Mouse (Mus musculus): ENCODE data around the gene Hmgcs2. TPM values are rescaled to one million over a fixed set of nuclear protein-coding genes. Genes with fewer than 3 reads are reported as not detected.

Gene Hmgcs2
- total RNA-seq (2012; rRNA removed) (0.12 and 0.20 TPM in 2 replicates), polyA plus RNA-seq (2012; ENCODE audit: insufficient read depth in 1 of 2, insufficient read length in 2 of 2, low read depth in 1 of 2, low replicate concordance in 2 of 2, missing spikeins in 1 of 2) (under 1 TPM in 1 of 2 experiments, not detected in 1; 0.81 TPM)

GRCm38 (mm10) chr3:98280204-98280932, at the start of gene Hmgcs2:
Hmgcs2 (plus strand) TSS chr3:98280435.
- Histone ChIP-seq H3K4me3 (ENCODE audit: control insufficient read depth in 1 of 2, insufficient read depth in 1 of 2, low read depth in 2 of 2, low read length in 2 of 2) (peak within 1 kb of the TSS; percentile 17 to 46), H3K9me3 (replicated peaks; ENCODE audit: insufficient read depth, low read length) (no peaks in the 10 kb centered on the region), H3K36me3 (ENCODE audit: control insufficient read depth in 1 of 2, insufficient read depth in 2 of 2, low read length in 2 of 2) (peaks cover 0 to 9% of the 10 kb centered on the region in 2 experiments; a peak in 2 of 4 replicates), H3K4me1 (ENCODE audit: control insufficient read depth in 1 of 2, insufficient read depth in 2 of 2, low read length in 2 of 2) (peaks cover 4 to 13% of the 10 kb centered on the region in 2 experiments), H3K27ac (ENCODE audit: control insufficient read depth, low read depth, low read length) (no peak within 1 kb of the TSS), H3K9ac (ENCODE audit: control insufficient read depth, low read depth, low read length, poor library complexity, severe bottlenecking) (peak within 1 kb of the TSS; percentile 3; the same call in 1 of the 2 replicates), H3K79me2 (ENCODE audit: control insufficient read depth, insufficient read depth, low read length, poor library complexity) (no peaks in the 10 kb centered on the region), H3K27me3 (ENCODE audit: control insufficient read depth in 1 of 2, insufficient read depth in 2 of 2, low read length in 2 of 2) (peaks cover 1 to 5% of the 10 kb centered on the region in 2 experiments; a peak in 3 of 4 replicates)
- TF ChIP-seq CHD1 (IDR thresholded peaks at IDR 0.05; ENCODE audit: low read depth, low read length) (no peak), MAX (IDR thresholded peaks at IDR 0.05; ENCODE audit: low read length) (no peak), RAD21 (IDR thresholded peaks at IDR 0.05; ENCODE audit: low read depth, low read length) (no peak), HCFC1 (IDR thresholded peaks at IDR 0.05; ENCODE audit: low read depth, low read length) (no peak), ZKSCAN1 (IDR thresholded peaks at IDR 0.05; ENCODE audit: low read depth, low read length) (no peak), POLR2A (IDR thresholded peaks at IDR 0.05; ENCODE audit: control insufficient read depth in 1 of 2, insufficient read depth in 1 of 2, low read depth in 1 of 2, low read length in 2 of 2, poor library complexity in 1 of 2) (no peak), USF1 (IDR thresholded peaks at IDR 0.05; ENCODE audit: low read depth, low read length) (no peak), SIN3A (IDR thresholded peaks at IDR 0.05; ENCODE audit: low read length) (no peak), KAT2A (conservative IDR thresholded peaks at IDR 0.05; ENCODE audit: low read depth, low read length) (no peak), NRF1 (IDR thresholded peaks at IDR 0.05; ENCODE audit: insufficient read depth, low read depth, low read length, poor library complexity, severe bottlenecking) (no peak), GABPA (IDR thresholded peaks at IDR 0.05; ENCODE audit: low read depth, low read length) (no peak), ETS1 (IDR thresholded peaks at IDR 0.05; ENCODE audit: low read depth, low read length) (no peak)
- peak; percentile 50 for DNase-seq (ENCODE audit: low read depth, low spot score)

GRCm38 (mm10) chr3:98233504-98233903, 46.7 kb upstream of the Hmgcs2 start:
- Histone ChIP-seq H3K36me3 (ENCODE audit: control insufficient read depth in 1 of 2, insufficient read depth in 2 of 2, low read length in 2 of 2) (peaks cover 0 to 5% of the 10 kb centered on the region in 2 experiments; a peak in 2 of 4 replicates), H3K4me3 (ENCODE audit: control insufficient read depth in 1 of 2, insufficient read depth in 1 of 2, low read depth in 2 of 2, low read length in 2 of 2) (no peak overlapping the region), H3K9ac (ENCODE audit: control insufficient read depth, low read depth, low read length, poor library complexity, severe bottlenecking) (no peak overlapping the region), H3K79me2 (ENCODE audit: control insufficient read depth, insufficient read depth, low read length, poor library complexity) (no peaks in the 10 kb centered on the region), H3K4me1 (ENCODE audit: control insufficient read depth in 1 of 2, insufficient read depth in 2 of 2, low read length in 2 of 2) (peaks cover 4 to 7% of the 10 kb centered on the region in 2 experiments), H3K27me3 (ENCODE audit: control insufficient read depth in 1 of 2, insufficient read depth in 2 of 2, low read length in 2 of 2) (peaks cover 0 to 2% of the 10 kb centered on the region in 2 experiments; a peak in 1 of 4 replicates), H3K9me3 (replicated peaks; ENCODE audit: insufficient read depth, low read length) (no peaks in the 10 kb centered on the region), H3K27ac (ENCODE audit: control insufficient read depth, low read depth, low read length) (no peak overlapping the region)
- TF ChIP-seq MEF2A (IDR thresholded peaks at IDR 0.05; ENCODE audit: extremely low read depth, insufficient replicate concordance, low read depth, low read length, poor library complexity, severe bottlenecking) (no peak), USF2 (IDR thresholded peaks at IDR 0.05; ENCODE audit: borderline replicate concordance in 1 of 2, insufficient read depth in 1 of 2, low read depth in 1 of 2, low read length in 2 of 2) (no peak)
- DNase-seq (ENCODE audit: low read depth, low spot score), result no peak

Data from MEL (cell line).